Mouse (Mus musculus): ENCODE data around the gene Tmem238.

Tmem238 gene

GRCm38 (mm10) chr7:4792278-4793212, 3.1 kb upstream of the Tmem238 start, which contains the start of gene Rpl28:
Gene Rpl28, plus strand, starts transcription at chr7:4792874.
- DNase-seq, result peak; percentile 96 to 97

GRCm38 (mm10) chr7:4788499-4789435, 689 bp downstream of the Tmem238 start:
- peak; percentile 38 to 51 for DNase-seq

GRCm38 (mm10) chr7:4783667-4784268, 5.7 kb downstream of the Tmem238 start:
- DNase-seq, result no peak

GRCm38 (mm10) chr7:4782759-4783158, 6.7 kb downstream of the Tmem238 start, which contains the start of the genes Il11 and Tmem190:
Gene Il11, minus strand, starts transcription at chr7:4782859.
Gene Tmem190, plus strand, starts transcription at chr7:4782937.
- DNase-seq, result no peak

- DNase-seq, result no peak
These were observed 7.3 kb downstream of the Tmem238 start for GRCm38 (mm10) chr7:4782130-4782529.

- no peak for DNase-seq
These were observed 9.5 kb downstream of the Tmem238 start for GRCm38 (mm10) chr7:4779921-4780320.

GRCm38 (mm10) chr7:4777851-4778637, 11.4 kb downstream of the Tmem238 start:
- DNase-seq, result no peak

GRCm38 (mm10) chr7:4776861-4777830, 12.3 kb downstream of the Tmem238 start:
- DNase-seq, result peak; percentile 36 to 50

GRCm38 (mm10) chr7:4776131-4776530, 13.3 kb downstream of the Tmem238 start:
- DNase-seq, result no peak

GRCm38 (mm10) chr7:4771202-4771601, 18.3 kb downstream of the Tmem238 start, which contains the start of gene Fam71e2:
Gene Fam71e2, minus strand, starts transcription at chr7:4771302.
- no peak for DNase-seq

- DNase-seq, result no peak
These were observed 24.3 kb downstream of the Tmem238 start for GRCm38 (mm10) chr7:4764946-4765710.

- no peak for DNase-seq
These were observed 29.8 kb downstream of the Tmem238 start for GRCm38 (mm10) chr7:4759670-4760069.

- peak; percentile 72 to 73 for DNase-seq
These were observed 36.5 kb downstream of the Tmem238 start, which contains the start of gene Cox6b2 for GRCm38 (mm10) chr7:4752821-4753570. Gene Cox6b2, minus strand, starts transcription at chr7:4753094.

GRCm38 (mm10) chr7:4751971-4752820, 37.3 kb downstream of the Tmem238 start:
- DNase-seq, result peak; percentile 58 to 61

- DNase-seq, result no peak
These were observed 40.3 kb downstream of the Tmem238 start for GRCm38 (mm10) chr7:4749169-4749568.

- no peak for DNase-seq
These were observed 41.1 kb downstream of the Tmem238 start for GRCm38 (mm10) chr7:4748321-4748720.

- no peak for DNase-seq
These were observed 42.1 kb downstream of the Tmem238 start for GRCm38 (mm10) chr7:4747156-4747899.
